Mouse (Mus musculus): Measurements from ENCODE around the gene Aoah.

- TF ChIP-seq CTCF (IDR thresholded peaks at IDR 0.05; ENCODE audit: low read depth) = no peak
- TF ChIP-seq EP300 (IDR thresholded peaks at IDR 0.05; ENCODE audit: low read depth) = no peak
Measured at GRCm38 (mm10) chr13:21040589-21041199, 246.8 kb downstream of the Aoah start.
